ENCODE assay signal across 27 mouse cellular contexts in the genomic region with DNA sequence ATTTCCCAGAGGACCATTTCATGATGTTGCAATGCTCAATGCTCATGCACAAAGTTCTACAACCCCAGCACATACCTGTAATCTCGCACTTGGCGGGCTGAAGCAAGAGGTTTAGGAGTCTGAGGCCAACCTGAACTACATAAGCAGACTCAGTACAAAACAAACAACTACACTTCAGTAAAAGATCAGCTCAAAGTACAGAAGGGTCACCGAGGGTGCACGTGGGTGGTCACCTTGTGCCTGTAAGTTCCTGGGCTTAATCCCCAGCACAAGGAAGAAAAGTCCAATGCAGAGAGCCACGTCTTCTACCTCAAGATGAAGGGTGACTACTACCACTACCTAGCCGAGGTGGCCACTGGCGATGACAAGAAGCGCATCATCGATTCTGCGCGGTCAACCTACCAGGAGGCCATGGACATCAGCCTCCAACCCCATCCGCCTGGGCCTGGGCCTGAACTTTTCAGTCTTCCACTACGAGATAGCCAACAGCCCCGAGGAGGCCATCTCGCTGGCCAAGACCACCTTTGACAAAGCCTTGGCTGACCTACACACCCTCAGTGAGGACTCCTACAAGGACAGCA. TPM values are rescaled to one million over a fixed set of nuclear protein-coding genes. Genes with fewer than 3 reads are reported as not detected.
DNase-seq lines count a peak whose midpoint lies in the region; TF ChIP-seq lines count a peak whose summit lies in the region.
"Had no signal": no experiment of that assay in that cellular context is flagged by ENCODE, and none has a peak within 500 bp of the region (broad histone marks: within the 10 kb centered on the region; RNA-seq: fewer than 3 reads in every experiment).

No protein-coding gene starts in this region.

- DNase-seq in gastrocnemius, adult 2 months = peak; percentile 10
- no peak for DNase-seq in gastrocnemius, postnatal 4 days (ENCODE audit: low spot score in 2 of 2)
- DNase-seq in kidney, adult 11 months = peak; percentile 49
- DNase-seq in kidney, postnatal 10 days = no peak
- DNase-seq in kidney, adult 9 months = peak; percentile 46
- DNase-seq in kidney, postnatal 14 days = no peak
- peak; percentile 76 for DNase-seq in yolk sac, embryonic 10.5 days (ENCODE audit: low spot score)
- DNase-seq: adrenal gland, adult 8-10 months; adrenal gland, postnatal 25 days; cerebellum, adult 11-12 months; cerebellum, adult 8-10 months; cerebellum, postnatal 10 days; cerebellum, postnatal 36 days; embryo, embryonic 11 days; gastrocnemius, postnatal 10 days; heart, adult 18-20 months; heart, postnatal 14 days; heart, postnatal 4 days had no signal

- H3K27ac ChIP-seq in gastrocnemius, adult 2 months = no peak overlapping the region
- H3K27ac ChIP-seq: embryonic facial prominence, embryonic 10.5 days; embryonic facial prominence, embryonic 13.5 days; forebrain, embryonic 12.5 days; forebrain, embryonic 15.5 days; heart, embryonic 10.5 days; heart, embryonic 13.5 days; hindbrain, embryonic 14.5 days had no signal

- H3K4me3 ChIP-seq in gastrocnemius, adult 2 months = no peak overlapping the region
- H3K4me3 ChIP-seq: embryonic facial prominence, embryonic 10.5 days; embryonic facial prominence, embryonic 13.5 days; erythroblast, embryonic 14.5 days; forebrain, embryonic 12.5 days; forebrain, embryonic 15.5 days; heart, embryonic 10.5 days; heart, embryonic 13.5 days had no signal

- intact Hi-C loops in gastrocnemius, adult 2 months (cut with DNase I) = no loop called here

- no peak for TF ChIP-seq CTCF in gastrocnemius, adult 2 months (IDR thresholded peaks at IDR 0.05)

RNA-seq across cellular contexts. Expression of gene Med24, which starts 3.2 kb away (rescaled TPM):
- total RNA-seq in gastrocnemius, adult 2 months (2021) = 10 to 100 TPM; 52.0 to 58.4 TPM
- 10 to 100 TPM; 47.8 to 58.0 TPM for total RNA-seq in gastrocnemius, postnatal 4 days (2021)

RNA-seq across cellular contexts. Expression of gene Thra, which starts 14.4 kb away (rescaled TPM):
- total RNA-seq in gastrocnemius, adult 2 months (2021) = 10 to 100 TPM; 78.8 to 96.8 TPM
- total RNA-seq in gastrocnemius, postnatal 4 days (2021) = 100 to 1,000 TPM; 225 TPM

RNA-seq across cellular contexts. Expression of gene Csf3, which starts 25.0 kb away (rescaled TPM):
- not detected for total RNA-seq in gastrocnemius, adult 2 months (2021)
- not detected for total RNA-seq in gastrocnemius, postnatal 4 days (2021)
- total RNA-seq: adrenal gland, adult 8-10 months; adrenal gland, postnatal 25 days; gastrocnemius, postnatal 10 days; gastrocnemius, postnatal 36 days; heart, adult 18-20 months; heart, postnatal 14 days; heart, postnatal 4 days had no signal

RNA-seq across cellular contexts. Expression of gene Psmd3, which starts 43.7 kb away (rescaled TPM):
- 100 to 1,000 TPM; 101 to 106 TPM for total RNA-seq in gastrocnemius, adult 2 months (2021)
- total RNA-seq in gastrocnemius, postnatal 4 days (2021) = 100 to 1,000 TPM; 130 to 140 TPM

RNA-seq across cellular contexts. Expression of gene Nr1d1, which starts 49.1 kb away (rescaled TPM):
- total RNA-seq in gastrocnemius, adult 2 months (2021) = 100 to 1,000 TPM in 1 of 2 experiments, 10 to 100 TPM in 1; 56.3 to 152 TPM
- total RNA-seq in gastrocnemius, postnatal 4 days (2021) = 10 to 100 TPM; 26.7 to 34.2 TPM

Comparison
In these comparisons a context has a peak if more than half of its experiments do, and no peak if none do; other contexts are left out.
1. DNase-seq: peak in gastrocnemius, adult 2 months (single experiment), kidney, adult 11 months (single experiment), kidney, adult 9 months (single experiment) and yolk sac, embryonic 10.5 days (single experiment); none in gastrocnemius, postnatal 4 days (0 of 2), kidney, postnatal 10 days (single experiment) and kidney, postnatal 14 days (single experiment).